Mouse (Mus musculus): Measurements from ENCODE around the gene Tprn.

GRCm38 (mm10) chr2:25221331-25221772, 41.1 kb upstream of the Tprn start:
- no peak for TF ChIP-seq CTCF (IDR thresholded peaks at IDR 0.05; ENCODE audit: low read depth)
- TF ChIP-seq EP300 (IDR thresholded peaks at IDR 0.05; ENCODE audit: low read depth) = no peak
